Mouse (Mus musculus) CH12.LX (cell line): ENCODE results near the gene Agap1.

Experiments used
- CTCF ChIP-seq, 2 experiments: IDR thresholded peaks in 1 of 2; conservative IDR thresholded peaks in 1 of 2; 2 replicates each; pipeline ENCODE4 v1.5.1; 2011 to 2012; ENCODE audit warnings: low read depth in 2 of 2, low read length in 2 of 2, improper control_type of control experiment in 1 of 2, inconsistent platforms in 1 of 2, mild to moderate bottlenecking in 1 of 2, moderate library complexity in 1 of 2
- POLR2A ChIP-seq: IDR thresholded peaks from 2 replicates; pipeline ENCODE4 v1.6.1; 2011; ENCODE audit warnings: low read depth, mild to moderate bottlenecking, improper control_type of control experiment, low read length
- ZNF384 ChIP-seq: IDR thresholded peaks from 2 replicates; pipeline ENCODE4 v1.6.1; 2012; ENCODE audit warnings: low read depth, low read length, improper control_type of control experiment, inconsistent platforms

- TF ChIP-seq POLR2A = no peak
- TF ChIP-seq ZNF384 = no peak
- no peak for TF ChIP-seq CTCF (conservative IDR thresholded peaks at IDR 0.05 in 1 of 2, IDR thresholded peaks at IDR 0.05 in 1 of 2; ENCODE audit: low read depth in 2 of 2, low read length in 2 of 2)
These were observed 179.4 kb downstream of the Agap1 start for GRCm38 (mm10) chr1:89634055-89634454.
